Mouse (Mus musculus): Measurements from ENCODE around the gene Slc19a2. TPM values are rescaled to one million over a fixed set of nuclear protein-coding genes. Genes with fewer than 3 reads are reported as not detected.
A peak's percentile ranks its signal among the peaks of the same experiment; 100 is the strongest.
"Not testable (repeated sequence)": the region's sequence is repeated elsewhere in the genome, so short reads cannot be mapped to it uniquely, and the experiment has no call there.

Gene Slc19a2
- 10 to 100 TPM; 17.4 to 25.5 TPM for total RNA-seq (2021)
- long read RNA-seq, experiment 1, transcript Slc19a2-201 (6 exons, 3,571 nt) = major isoform, 12 of 21 reads
- long read RNA-seq, experiment 1, partial matches to known transcripts = 1 of 21 reads
- long read RNA-seq, experiment 1, other reads (novel, unspliced or antisense) = 7 of 21 reads
- long read RNA-seq, experiment 2, transcript Slc19a2-201 (6 exons, 3,571 nt) = major isoform, 7 of 10 reads
- long read RNA-seq, experiment 2, partial matches to known transcripts = 0 of 10 reads
- long read RNA-seq, experiment 2, other reads (novel, unspliced or antisense) = 1 of 10 reads

- DNase-seq = peak; percentile 99
Observed at GRCm38 (mm10) chr1:164248465-164249331, at the start of gene Slc19a2. Slc19a2 (plus strand) TSS chr1:164249046.

GRCm38 (mm10) chr1:164199551-164199950, 49.3 kb upstream of the Slc19a2 start:
- DNase-seq = no peak

DNA sequence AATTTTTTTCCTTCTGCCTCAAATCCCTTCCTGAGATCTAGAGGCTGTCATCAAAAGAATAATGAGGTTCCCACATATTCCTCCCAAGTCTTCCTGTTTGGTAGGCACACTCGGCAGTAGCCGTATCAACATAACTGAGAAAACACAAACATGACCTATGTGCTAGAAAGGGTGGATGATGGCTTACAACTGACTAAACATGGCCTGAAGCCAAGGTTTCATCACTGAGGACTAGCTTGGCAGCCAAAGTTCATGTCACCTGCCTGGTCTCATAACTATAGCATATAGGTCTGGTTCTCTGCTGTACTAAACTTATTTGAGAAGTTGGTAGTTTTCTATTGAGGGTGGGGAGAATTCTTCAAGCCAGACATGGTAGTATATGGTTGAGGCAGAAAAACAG, 40.4 kb upstream of the Slc19a2 start:
- DNase-seq = no peak

GRCm38 (mm10) chr1:164210899-164211298, 37.9 kb upstream of the Slc19a2 start:
- DNase-seq = no peak

- DNase-seq = no peak
Observed at GRCm38 (mm10) chr1:164212686-164213085, 36.2 kb upstream of the Slc19a2 start.

DNA sequence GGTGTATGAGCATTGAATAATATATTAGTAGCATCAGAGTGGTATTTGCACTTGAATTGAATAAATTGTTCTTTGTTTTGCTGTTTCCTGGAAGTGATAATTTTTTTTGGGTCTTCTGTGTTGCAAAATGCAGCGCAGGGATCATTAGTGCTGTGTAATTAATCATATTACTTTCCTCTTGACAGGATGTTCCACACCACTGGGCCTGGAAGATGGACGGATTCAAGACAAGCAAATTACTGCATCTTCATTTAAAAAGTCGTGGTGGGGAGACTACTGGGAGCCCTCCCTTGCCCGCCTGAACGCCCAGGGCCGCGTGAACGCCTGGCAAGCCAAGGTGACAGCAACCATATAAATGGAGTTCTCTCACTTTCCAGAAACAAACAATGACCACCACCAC, 34.7 kb upstream of the Slc19a2 start:
- DNase-seq = no peak

- DNase-seq = no peak
Observed at GRCm38 (mm10) chr1:164215097-164215496, 33.7 kb upstream of the Slc19a2 start.

- DNase-seq = no peak
Observed at GRCm38 (mm10) chr1:164215540-164215939, 33.3 kb upstream of the Slc19a2 start.

DNA sequence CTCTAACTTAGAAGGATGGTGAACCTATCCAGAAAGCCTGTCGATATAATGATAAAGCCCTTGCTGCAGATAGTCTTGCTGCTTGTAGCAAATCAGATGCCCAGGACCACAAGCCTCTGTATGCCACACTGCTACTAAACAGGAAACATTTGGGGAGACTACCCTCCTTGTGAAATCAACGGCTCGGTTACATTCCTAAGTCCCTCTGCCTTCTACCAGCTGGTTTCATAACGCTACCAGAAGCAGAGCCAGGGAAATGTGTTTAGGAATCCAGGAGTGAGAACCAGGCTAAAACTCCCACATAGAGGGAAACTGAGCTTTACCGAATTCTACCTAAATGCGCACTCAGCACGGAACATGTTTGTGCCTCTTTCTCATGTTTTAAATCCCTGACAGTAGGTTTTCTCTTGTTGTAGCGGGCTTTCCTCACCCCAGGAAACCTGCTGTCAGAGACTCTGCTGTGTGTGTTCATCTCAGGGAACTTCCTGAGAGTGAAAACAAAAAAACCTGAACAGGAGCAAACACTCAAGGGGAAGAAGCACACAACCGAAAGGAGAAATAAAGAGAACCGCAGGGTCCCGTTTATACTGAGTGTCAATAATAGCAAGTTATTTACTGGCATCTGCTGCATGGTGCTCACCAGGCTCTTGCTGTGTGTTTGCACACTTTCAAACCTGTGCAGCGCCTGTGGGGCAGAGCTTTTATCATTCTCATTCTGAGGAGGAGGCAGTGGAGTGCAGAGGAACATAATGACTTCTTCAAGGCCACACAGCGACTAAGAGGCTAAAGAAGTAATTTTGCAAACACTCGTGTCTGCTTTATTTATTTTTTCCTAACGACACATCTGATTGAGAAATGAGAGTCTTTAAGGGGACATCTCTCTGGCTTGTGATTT, 30.8 kb upstream of the Slc19a2 start:
- DNase-seq = no peak

- DNase-seq = no peak
Observed at GRCm38 (mm10) chr1:164220261-164220660, 28.6 kb upstream of the Slc19a2 start.

- DNase-seq = no peak
Observed at GRCm38 (mm10) chr1:164223089-164223488, 25.8 kb upstream of the Slc19a2 start.

- not testable (repeated sequence) for DNase-seq
Observed at GRCm38 (mm10) chr1:164231937-164232570, 16.8 kb upstream of the Slc19a2 start.

GRCm38 (mm10) chr1:164233447-164233846, 15.4 kb upstream of the Slc19a2 start:
- no peak for DNase-seq

GRCm38 (mm10) chr1:164235078-164235477, 13.8 kb upstream of the Slc19a2 start:
- DNase-seq = no peak

DNA sequence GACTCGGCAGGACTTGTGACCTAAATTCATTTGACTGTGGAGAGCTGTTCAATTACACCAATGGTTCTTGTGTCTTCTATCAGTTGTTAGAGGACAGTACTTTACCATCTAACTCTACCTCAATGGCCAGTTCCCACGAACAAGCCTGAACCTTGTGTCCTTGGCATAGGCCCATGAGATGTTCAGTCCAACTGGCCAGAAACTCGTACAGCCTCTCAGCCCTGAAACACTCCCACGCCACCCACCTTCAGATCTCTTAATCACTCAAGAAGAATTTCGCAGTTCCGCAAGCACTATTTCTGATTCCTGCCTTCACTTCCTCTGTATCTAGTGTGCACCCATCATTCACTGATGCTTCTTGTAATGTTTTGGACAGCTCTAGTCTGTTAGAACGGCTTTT, 12.8 kb upstream of the Slc19a2 start:
- DNase-seq = peak; percentile 16 to 25

DNA sequence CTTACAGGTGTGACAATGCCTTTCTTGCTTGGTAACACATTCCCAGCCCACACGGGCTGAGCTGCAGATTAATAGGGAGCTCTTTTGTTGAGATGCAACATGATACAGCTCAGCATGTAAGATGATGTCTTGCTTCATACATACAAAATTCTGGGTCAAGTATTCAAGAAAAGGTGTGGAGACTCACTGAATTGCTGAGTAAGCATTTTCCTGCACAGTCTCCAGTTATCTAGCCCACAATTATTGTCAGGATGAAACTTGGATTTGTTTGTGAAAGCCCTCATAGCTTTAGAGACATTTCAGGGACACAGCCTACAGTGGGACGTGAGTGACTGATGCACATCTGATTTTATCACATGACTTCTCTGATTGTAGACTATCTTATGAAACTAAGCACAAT, 7.4 kb upstream of the Slc19a2 start:
- DNase-seq = no peak

DNA sequence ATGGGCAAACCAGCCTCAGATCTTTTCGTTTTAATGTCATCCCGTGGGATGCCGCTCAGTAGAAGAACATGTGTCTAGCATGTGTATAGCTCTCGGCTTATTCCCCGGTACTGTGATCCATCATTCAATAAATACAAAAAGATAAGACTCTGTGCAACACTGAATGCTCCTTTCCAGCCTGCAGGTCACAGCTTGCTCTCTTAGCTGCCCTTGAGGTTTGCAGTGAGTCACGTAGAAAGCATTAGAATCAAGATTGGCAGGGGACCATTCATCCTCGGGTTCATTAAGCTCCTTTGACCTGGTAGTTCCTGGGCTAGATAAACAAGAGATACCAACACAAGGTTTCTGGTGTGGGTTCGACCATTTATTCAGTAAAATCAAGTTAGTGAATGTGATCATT, 6.0 kb upstream of the Slc19a2 start:
- peak; percentile 38 to 52 for DNase-seq

GRCm38 (mm10) chr1:164247442-164247841, 1.4 kb upstream of the Slc19a2 start:
- DNase-seq = peak; percentile 25 to 29

DNA sequence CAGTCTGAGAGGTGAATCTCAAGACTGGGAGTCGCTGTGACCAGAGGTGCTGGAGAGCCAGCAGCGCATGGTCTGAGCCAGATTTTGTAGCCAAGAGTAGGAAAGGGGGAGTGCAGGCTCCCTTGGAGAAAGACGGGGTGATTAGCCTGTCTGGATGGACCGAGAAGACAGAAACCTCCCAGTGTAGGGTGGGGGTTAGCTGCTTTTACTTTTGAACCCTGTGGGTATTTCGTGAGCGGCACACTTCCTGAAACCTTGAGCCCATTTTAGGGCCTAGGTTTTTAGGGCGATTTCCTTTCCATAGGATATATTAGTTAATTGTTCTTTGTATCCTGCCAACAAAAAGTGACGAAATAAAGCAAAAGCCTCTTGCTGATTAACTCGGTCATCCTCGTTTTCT, 875 bp upstream of the Slc19a2 start:
- DNase-seq = peak; percentile 23 to 41

DNA sequence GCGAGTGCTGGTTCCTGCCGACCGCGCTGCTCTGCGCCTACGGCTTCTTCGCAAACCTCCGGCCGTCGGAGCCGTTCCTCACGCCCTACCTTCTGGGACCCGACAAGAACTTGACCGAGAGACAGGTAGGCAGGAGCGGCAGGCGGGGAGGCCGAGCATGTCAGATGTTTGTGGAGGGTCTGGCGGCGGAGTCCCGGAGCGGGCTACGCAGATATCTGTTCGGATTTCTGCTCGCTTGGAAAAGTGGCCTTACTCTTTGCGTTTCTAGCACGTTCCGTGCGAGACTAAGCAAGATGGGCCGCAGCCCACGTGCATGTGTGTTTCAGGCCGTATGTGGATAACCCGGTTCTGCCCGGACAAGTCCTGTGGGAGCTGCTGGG, 476 bp downstream of the Slc19a2 start:
- DNase-seq = no peak

- peak in 1 of 2 experiments; percentile 25 for DNase-seq
Observed at GRCm38 (mm10) chr1:164250391-164251150, 1.7 kb downstream of the Slc19a2 start.
